Mouse (Mus musculus) MEL (cell line): ENCODE measurements around the gene 1700017B05Rik. TPM values are rescaled to one million over a fixed set of nuclear protein-coding genes. Genes with fewer than 3 reads are reported as not detected.

ENCODE experiments used
- DNase-seq: peaks from one replicate; pipeline ENCODE4 v3.0.0; 2011; ENCODE audit warnings: low read depth, low spot score
- H3K27ac ChIP-seq: 2 replicates; pipeline ENCODE4 v1.5.1; 2012; ENCODE audit warnings: low read depth, mild to moderate bottlenecking, control low read depth, low read length, moderate library complexity; ENCODE audit not compliant: control insufficient read depth
- H3K27me3 ChIP-seq, 2 experiments: fragments of 150-350 bp in 1 of 2; sonication (generic) in 1 of 2; 2 replicates each; pipeline ENCODE4 v1.6.1; 2012; ENCODE audit warnings: low read length in 2 of 2, mild to moderate bottlenecking in 2 of 2, improper control_type of control experiment in 1 of 2, moderate library complexity in 1 of 2; ENCODE audit not compliant: insufficient read depth in 2 of 2, control insufficient read depth in 1 of 2
- H3K36me3 ChIP-seq, 2 experiments: 2 replicates each; pipeline ENCODE4 v1.6.1; 2012 to 2014; ENCODE audit warnings: low read length in 2 of 2, improper control_type of control experiment in 1 of 2, inconsistent platforms in 1 of 2, mild to moderate bottlenecking in 1 of 2; ENCODE audit not compliant: insufficient read depth in 2 of 2, control insufficient read depth in 1 of 2
- H3K4me1 ChIP-seq, 2 experiments: fragments of 150-350 bp in 1 of 2; sonication (generic) in 1 of 2; 2 replicates each; pipeline ENCODE4 v1.6.1; 2012; ENCODE audit warnings: low read length in 2 of 2, improper control_type of control experiment in 1 of 2, mild to moderate bottlenecking in 1 of 2; ENCODE audit not compliant: insufficient read depth in 2 of 2, control insufficient read depth in 1 of 2
- H3K4me3 ChIP-seq, 2 experiments: fragments of 150-350 bp in 1 of 2; sonication (generic) in 1 of 2; 2 replicates each; pipeline ENCODE4 v1.5.1; 2012; ENCODE audit warnings: low read depth in 2 of 2, low read length in 2 of 2, mild to moderate bottlenecking in 2 of 2, moderate library complexity in 2 of 2, control low read depth in 1 of 2, improper control_type of control experiment in 1 of 2; ENCODE audit not compliant: control insufficient read depth in 1 of 2, insufficient read depth in 1 of 2
- H3K79me2 ChIP-seq: 2 replicates; pipeline ENCODE4 v1.6.1; 2012; ENCODE audit warnings: mild to moderate bottlenecking, low read length, moderate library complexity; ENCODE audit not compliant: control insufficient read depth, poor library complexity, insufficient read depth
- H3K9ac ChIP-seq: 2 replicates; pipeline ENCODE4 v1.6.1; 2012; ENCODE audit warnings: low read depth, mild to moderate bottlenecking, control low read depth, low read length, moderate library complexity; ENCODE audit not compliant: control insufficient read depth, poor library complexity, severe bottlenecking
- H3K9me3 ChIP-seq: fragments of 150-350 bp; sonication (generic); replicated peaks from 2 replicates; pipeline ENCODE4 v1.6.1; 2012; ENCODE audit warnings: mild to moderate bottlenecking, low read length, improper control_type of control experiment, moderate library complexity; ENCODE audit not compliant: insufficient read depth
- CHD2 ChIP-seq: IDR thresholded peaks from 2 replicates; pipeline ENCODE4 v1.6.1; 2011; ENCODE audit warnings: low read length, improper control_type of control experiment
- CTCF ChIP-seq, 3 experiments: IDR thresholded peaks in 2 of 3; conservative IDR thresholded peaks in 1 of 3; 2 replicates each; pipeline ENCODE4 v1.5.1; 2011 to 2012; ENCODE audit warnings: low read length in 3 of 3, low read depth in 2 of 3, mild to moderate bottlenecking in 2 of 3, improper control_type of control experiment in 1 of 3, inconsistent platforms in 1 of 3, mixed read lengths in 1 of 3, moderate library complexity in 1 of 3; ENCODE audit not compliant: control insufficient read depth in 1 of 3, insufficient read depth in 1 of 3, poor library complexity in 1 of 3, severe bottlenecking in 1 of 3
- EP300 ChIP-seq, 2 experiments: IDR thresholded peaks; 2 replicates each; pipeline ENCODE4 v1.6.1; 2011; ENCODE audit warnings: improper control_type of control experiment in 2 of 2, low read length in 2 of 2, low read depth in 1 of 2, mild to moderate bottlenecking in 1 of 2
- ETS1 ChIP-seq: IDR thresholded peaks from 2 replicates; pipeline ENCODE4 v1.6.1; 2012; ENCODE audit warnings: low read depth, mild to moderate bottlenecking, inconsistent platforms, low read length, improper control_type of control experiment, moderate library complexity
- GABPA ChIP-seq: IDR thresholded peaks from 2 replicates; pipeline ENCODE4 v1.6.1; 2012; ENCODE audit warnings: low read depth, mild to moderate bottlenecking, inconsistent platforms, low read length, improper control_type of control experiment, moderate library complexity
- GATA1 ChIP-seq: IDR thresholded peaks from 2 replicates; pipeline ENCODE4 v1.6.1; 2011; ENCODE audit warnings: low read depth, low read length, improper control_type of control experiment
- HCFC1 ChIP-seq: IDR thresholded peaks from 2 replicates; pipeline ENCODE4 v1.6.1; 2012; ENCODE audit warnings: low read depth, mild to moderate bottlenecking, inconsistent platforms, low read length, improper control_type of control experiment, moderate library complexity
- JUND ChIP-seq: IDR thresholded peaks from 2 replicates; pipeline ENCODE4 v1.6.1; 2011; ENCODE audit warnings: low read depth, mild to moderate bottlenecking, improper control_type of control experiment, low read length
- KAT2A ChIP-seq: conservative IDR thresholded peaks from 2 replicates; pipeline ENCODE4 v1.6.1; 2012; ENCODE audit warnings: low read depth, low read length, improper control_type of control experiment, inconsistent platforms
- MAX ChIP-seq: IDR thresholded peaks from 2 replicates; pipeline ENCODE4 v1.6.1; 2011; ENCODE audit warnings: low read length, improper control_type of control experiment
- MAZ ChIP-seq: IDR thresholded peaks from 2 replicates; pipeline ENCODE4 v1.6.1; 2012; ENCODE audit warnings: low read depth, mild to moderate bottlenecking, inconsistent platforms, low read length, improper control_type of control experiment
- MEF2A ChIP-seq: IDR thresholded peaks from 2 replicates; pipeline ENCODE4 v1.6.1; 2014; ENCODE audit warnings: low read depth, mild to moderate bottlenecking, inconsistent platforms, low read length, improper control_type of control experiment; ENCODE audit not compliant: poor library complexity, insufficient replicate concordance, severe bottlenecking; ENCODE audit errors: extremely low read depth
- MXI1 ChIP-seq: IDR thresholded peaks from 2 replicates; pipeline ENCODE4 v1.6.1; 2011; ENCODE audit warnings: mild to moderate bottlenecking, low read depth, low read length, improper control_type of control experiment
- MYB ChIP-seq: IDR thresholded peaks from 2 replicates; pipeline ENCODE4 v1.6.1; 2011; ENCODE audit warnings: mild to moderate bottlenecking, low read depth, low read length, improper control_type of control experiment
- NELFE ChIP-seq: IDR thresholded peaks from 2 replicates; pipeline ENCODE4 v1.6.1; 2011; ENCODE audit warnings: low read depth, low read length, improper control_type of control experiment
- POLR2A ChIP-seq, 2 experiments: IDR thresholded peaks; 2 replicates each; pipeline ENCODE4 v1.6.1; 2011 to 2012; ENCODE audit warnings: low read length in 2 of 2, mild to moderate bottlenecking in 2 of 2, control low read depth in 1 of 2, improper control_type of control experiment in 1 of 2, low read depth in 1 of 2, moderate library complexity in 1 of 2; ENCODE audit not compliant: control insufficient read depth in 1 of 2, insufficient read depth in 1 of 2, poor library complexity in 1 of 2
- POLR2AphosphoS2 ChIP-seq: IDR thresholded peaks from 2 replicates; pipeline ENCODE4 v1.6.1; 2011; ENCODE audit warnings: low read length, improper control_type of control experiment
- POLR2AphosphoS5 ChIP-seq: IDR thresholded peaks from 2 replicates; pipeline ENCODE4 v1.6.1; 2012; ENCODE audit warnings: low read depth, borderline replicate concordance, mild to moderate bottlenecking, inconsistent platforms, low read length, moderate library complexity, mixed read lengths
- TAL1 ChIP-seq: IDR thresholded peaks from 2 replicates; pipeline ENCODE4 v1.6.1; 2012; ENCODE audit warnings: mild to moderate bottlenecking, inconsistent platforms, low read length, moderate library complexity, mixed read lengths
- TCF12 ChIP-seq: IDR thresholded peaks from 2 replicates; pipeline ENCODE4 v1.6.1; 2014; ENCODE audit warnings: low read depth, mild to moderate bottlenecking, inconsistent platforms, low read length, improper control_type of control experiment, moderate library complexity
- UBTF ChIP-seq: IDR thresholded peaks from 2 replicates; pipeline ENCODE4 v1.6.1; 2012; ENCODE audit warnings: low read depth, mild to moderate bottlenecking, inconsistent platforms, low read length, improper control_type of control experiment, moderate library complexity, borderline replicate concordance; ENCODE audit not compliant: insufficient read depth
- USF2 ChIP-seq, 2 experiments: IDR thresholded peaks; 2 replicates each; pipeline ENCODE4 v1.6.1; 2011 to 2012; ENCODE audit warnings: improper control_type of control experiment in 2 of 2, low read length in 2 of 2, borderline replicate concordance in 1 of 2, inconsistent platforms in 1 of 2, low read depth in 1 of 2, mild to moderate bottlenecking in 1 of 2; ENCODE audit not compliant: insufficient read depth in 1 of 2
- ZC3H11A ChIP-seq: IDR thresholded peaks from 2 replicates; pipeline ENCODE4 v1.6.1; 2012; ENCODE audit warnings: low read depth, mild to moderate bottlenecking, inconsistent platforms, low read length, improper control_type of control experiment
- ZKSCAN1 ChIP-seq: IDR thresholded peaks from 2 replicates; pipeline ENCODE4 v1.6.1; 2012; ENCODE audit warnings: low read depth, mild to moderate bottlenecking, inconsistent platforms, low read length, improper control_type of control experiment, moderate library complexity
- ZMIZ1 ChIP-seq: IDR thresholded peaks from 2 replicates; pipeline ENCODE4 v1.6.1; 2012; ENCODE audit warnings: low read depth, mild to moderate bottlenecking, inconsistent platforms, low read length, improper control_type of control experiment, moderate library complexity
- ZNF384 ChIP-seq: IDR thresholded peaks from 2 replicates; pipeline ENCODE4 v1.6.1; 2012; ENCODE audit warnings: low read depth, mild to moderate bottlenecking, inconsistent platforms, low read length, improper control_type of control experiment
- polyA plus RNA-seq, 2 experiments: library from polyadenylated mRNA; stranded (reverse) in 1 of 2; unstranded in 1 of 2; fragments of >175 nt in 1 of 2; fragments of >200 nt in 1 of 2; gene quantifications; 2 replicates each; pipeline versions ENCODE4 v1.2.1 to v1.2.4; 2012; ENCODE audit warnings: low replicate concordance in 2 of 2, low read depth in 1 of 2; ENCODE audit not compliant: insufficient read length in 2 of 2, insufficient read depth in 1 of 2, missing spikeins in 1 of 2
- total RNA-seq: library from RNA; depleted of rRNA; stranded (reverse); fragments of 300-350 nt; gene quantifications from 2 replicates; pipeline ENCODE4 v1.2.3, GENCODE M21; 2012

1700017B05Rik gene
- total and polyA plus RNA-seq, 3 experiments: 52.7 to 76.5 TPM; not detected in 1

GRCm38 (mm10) chr9:57299790-57300477 is 37.5 kb upstream of the 1700017B05Rik start (continued):
- no peak for TF ChIP-seq ZMIZ1
- TF ChIP-seq POLR2AphosphoS2: no peak
- no peak for TF ChIP-seq POLR2A (IDR thresholded peaks at IDR 0.05; ENCODE audit: control insufficient read depth in 1 of 2, insufficient read depth in 1 of 2, low read depth in 1 of 2, low read length in 2 of 2, poor library complexity in 1 of 2)
- TF ChIP-seq POLR2AphosphoS5: no peak
- no peak for TF ChIP-seq USF2 (IDR thresholded peaks at IDR 0.05; ENCODE audit: borderline replicate concordance in 1 of 2, insufficient read depth in 1 of 2, low read depth in 1 of 2, low read length in 2 of 2)
- TF ChIP-seq ZKSCAN1: no peak
- peak; percentile 61; the same call in 1 of the 2 replicates for TF ChIP-seq JUND
- no peak for TF ChIP-seq MXI1
- TF ChIP-seq HCFC1: no peak
- no peak for TF ChIP-seq UBTF
- no peak for TF ChIP-seq MAX
- TF ChIP-seq ZC3H11A: no peak
- TF ChIP-seq GATA1: peak; percentile 95
- TF ChIP-seq MYB: 0 out of 2 replicates have a peak, but pooled peaks have one; percentile 32
- peak; percentile 33 for TF ChIP-seq CHD2
- TF ChIP-seq MEF2A: no peak
- no peak for TF ChIP-seq NELFE
- TF ChIP-seq ETS1: peak; percentile 100
- TF ChIP-seq KAT2A: no peak
- TF ChIP-seq GABPA: no peak
- TF ChIP-seq MAZ: no peak
- TF ChIP-seq TCF12: peak; percentile 94
- TF ChIP-seq ZNF384: no peak
- peak; percentile 86 for TF ChIP-seq TAL1
- TF ChIP-seq CTCF (IDR thresholded peaks at IDR 0.05 in 2 of 3, conservative IDR thresholded peaks at IDR 0.05 in 1 of 3; ENCODE audit: control insufficient read depth in 1 of 3, insufficient read depth in 1 of 3, low read depth in 2 of 3, low read length in 3 of 3, poor library complexity in 1 of 3, severe bottlenecking in 1 of 3): no peak
- TF ChIP-seq, all 39 proteins: peak for 14

GRCm38 (mm10) chr9:57297938-57298337 is 35.5 kb upstream of the 1700017B05Rik start:
- no peak overlapping the region for H3K27ac ChIP-seq
- no peaks in the 10 kb centered on the region for H3K27me3 ChIP-seq
- no peak for DNase-seq
- no peaks in the 10 kb centered on the region for H3K79me2 ChIP-seq
- H3K9ac ChIP-seq: no peak overlapping the region
- TF ChIP-seq POLR2AphosphoS5 (no peak), EP300 (IDR thresholded peaks at IDR 0.05; ENCODE audit: low read depth in 1 of 2, low read length in 2 of 2) (0 out of 4 replicates have a peak, but pooled peaks of 1 of the 2 experiments have one; percentile 10)
- H3K36me3 ChIP-seq: peaks cover 0 to 39% of the 10 kb centered on the region in 2 experiments; a peak in 2 of 4 replicates
- peaks cover 25 to 50% of the 10 kb centered on the region in 2 experiments for H3K4me1 ChIP-seq
- no peaks in the 10 kb centered on the region; the same call in 1 of the 2 replicates for H3K9me3 ChIP-seq
- H3K4me3 ChIP-seq: no peak overlapping the region
